Mouse (Mus musculus) hematopoietic stem cell, adult 5-6 weeks (primary cell): ENCODE measurements around the gene Arid1a. TPM values are rescaled to one million over a fixed set of nuclear protein-coding genes. Genes with fewer than 3 reads are reported as not detected.

ENCODE experiments used
- ATAC-seq, 2 experiments: fragments of 125-278 bp in 1 of 2; replicated peaks in 1 of 2; 2 replicates each; pipeline ENCODE4 v1.8.0; 2016 to 2017; ENCODE audit warnings: inconsistent platforms in 2 of 2, mild to moderate bottlenecking in 2 of 2, moderate number of reproducible peaks in 2 of 2, low read depth in 1 of 2, moderate TSS enrichment in 1 of 2; ENCODE audit not compliant: low FRiP score in 2 of 2, poor library complexity in 2 of 2, severe bottlenecking in 2 of 2, insufficient read depth in 1 of 2, low TSS enrichment in 1 of 2
- total RNA-seq: library from RNA; stranded (forward); fragments of 172-1452, 232-1000 nt; gene quantifications from 2 replicates; pipeline ENCODE4 v1.2.3, GENCODE M21; 2017

Gene Arid1a
- 40.4 and 47.2 TPM in 2 replicates for total RNA-seq

GRCm38 (mm10) chr4:133756514-133757268 lies at the start of gene Arid1a:
Arid1a (minus strand) TSS chr4:133756769.
- peak; percentile 63 to 69 for ATAC-seq

GRCm38 (mm10) chr4:133804401-133805263 lies 48.1 kb upstream of the Arid1a start:
- ATAC-seq, result peak; percentile 74 to 90

GRCm38 (mm10) chr4:133800589-133800988 lies 44.0 kb upstream of the Arid1a start:
- no peak for ATAC-seq

DNA sequence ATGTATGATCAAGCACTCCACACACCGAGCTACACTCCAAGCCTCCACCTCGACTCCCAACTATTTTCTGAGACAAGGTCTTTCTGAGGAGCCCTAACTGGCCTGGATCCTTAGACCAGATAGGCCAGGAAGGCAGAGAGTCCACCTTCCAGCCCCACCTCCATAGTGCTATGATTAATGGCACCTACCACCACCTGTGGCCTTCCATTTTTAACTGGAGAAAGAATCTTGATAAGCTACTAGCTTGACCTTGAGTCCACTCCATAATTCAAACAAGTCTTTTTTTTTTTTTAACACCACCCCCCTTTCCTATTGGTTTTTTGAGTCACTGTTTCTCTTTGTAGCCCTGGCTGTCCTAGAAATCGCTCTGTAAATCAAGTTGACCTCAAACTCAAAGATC lies 36.7 kb upstream of the Arid1a start:
- ATAC-seq, result no peak

GRCm38 (mm10) chr4:133774570-133775554 lies 18.3 kb upstream of the Arid1a start:
- peak; percentile 75 to 84 for ATAC-seq

DNA sequence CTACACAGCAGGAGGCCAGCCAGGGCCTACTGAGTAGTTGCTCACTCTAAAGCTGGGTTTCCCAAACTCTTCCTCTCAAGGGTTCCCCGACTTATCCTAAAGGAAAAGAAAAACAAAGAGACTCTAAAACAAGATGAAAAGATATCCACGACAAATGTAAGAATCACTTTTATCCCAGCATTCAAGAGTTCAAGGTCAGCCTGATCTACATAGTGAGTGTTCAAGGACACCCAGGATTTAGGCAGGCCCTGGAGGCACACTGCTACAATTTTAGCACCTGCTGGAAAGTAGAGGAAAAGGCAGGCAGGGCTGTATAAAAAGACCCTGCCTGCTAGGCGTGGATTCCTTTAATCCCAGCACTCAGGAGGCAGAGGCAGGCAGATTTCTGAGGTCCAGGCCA lies 12.6 kb upstream of the Arid1a start:
- no peak for ATAC-seq

DNA sequence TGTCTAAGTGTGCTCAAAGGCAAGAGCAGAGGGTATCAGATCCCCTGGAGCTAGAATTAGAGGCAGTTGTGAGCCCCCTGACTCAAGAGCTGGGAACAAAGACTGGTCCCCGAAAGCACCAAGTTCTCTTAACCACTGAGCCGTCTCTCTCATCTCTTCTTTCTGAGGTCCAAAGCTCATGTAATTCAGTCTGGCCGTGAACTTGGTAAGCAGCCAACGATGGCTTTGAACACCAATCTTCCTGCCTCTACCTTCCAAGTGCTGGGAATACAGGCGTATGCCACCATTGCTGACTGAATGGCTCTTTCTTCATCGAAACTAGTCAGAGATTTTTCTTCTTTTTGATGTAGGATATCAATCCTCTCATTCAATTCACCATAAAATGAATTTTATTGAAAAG lies 6.5 kb upstream of the Arid1a start:
- no peak for ATAC-seq

- ATAC-seq, result no peak
Measured at GRCm38 (mm10) chr4:133759659-133760058, 3.1 kb upstream of the Arid1a start.

- peak; percentile 61 to 74 for ATAC-seq
Measured at GRCm38 (mm10) chr4:133757269-133757835, 783 bp upstream of the Arid1a start.

DNA sequence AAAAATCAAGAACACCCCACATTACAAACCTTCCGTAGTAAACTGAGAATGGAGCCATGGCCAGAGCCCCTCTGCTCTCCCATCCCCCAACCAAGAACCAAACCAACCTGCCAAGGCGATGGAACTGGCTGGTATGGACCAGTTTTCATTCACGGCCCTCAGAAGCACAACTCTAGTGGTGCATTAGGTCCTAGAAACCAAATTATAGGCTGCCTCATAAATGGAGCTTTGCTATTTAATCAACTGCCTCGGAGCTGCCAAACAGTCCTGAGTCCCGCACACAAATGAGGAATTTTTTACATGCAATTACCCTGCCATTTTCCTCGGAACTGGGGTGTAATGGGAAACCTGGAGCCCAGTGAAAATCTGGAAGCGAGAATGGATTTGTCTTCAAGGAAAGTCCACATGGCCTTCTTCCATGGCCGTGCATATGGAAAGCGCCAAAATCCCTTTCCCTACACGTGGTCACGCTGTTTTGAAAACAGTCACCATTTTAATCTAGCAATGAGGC lies 653 bp downstream of the Arid1a start:
- no peak for ATAC-seq

- no peak for ATAC-seq
Measured at GRCm38 (mm10) chr4:133754871-133755765, 1.5 kb downstream of the Arid1a start.

- ATAC-seq, result peak; percentile 54 to 56
Measured at GRCm38 (mm10) chr4:133754238-133754637, 2.3 kb downstream of the Arid1a start.

DNA sequence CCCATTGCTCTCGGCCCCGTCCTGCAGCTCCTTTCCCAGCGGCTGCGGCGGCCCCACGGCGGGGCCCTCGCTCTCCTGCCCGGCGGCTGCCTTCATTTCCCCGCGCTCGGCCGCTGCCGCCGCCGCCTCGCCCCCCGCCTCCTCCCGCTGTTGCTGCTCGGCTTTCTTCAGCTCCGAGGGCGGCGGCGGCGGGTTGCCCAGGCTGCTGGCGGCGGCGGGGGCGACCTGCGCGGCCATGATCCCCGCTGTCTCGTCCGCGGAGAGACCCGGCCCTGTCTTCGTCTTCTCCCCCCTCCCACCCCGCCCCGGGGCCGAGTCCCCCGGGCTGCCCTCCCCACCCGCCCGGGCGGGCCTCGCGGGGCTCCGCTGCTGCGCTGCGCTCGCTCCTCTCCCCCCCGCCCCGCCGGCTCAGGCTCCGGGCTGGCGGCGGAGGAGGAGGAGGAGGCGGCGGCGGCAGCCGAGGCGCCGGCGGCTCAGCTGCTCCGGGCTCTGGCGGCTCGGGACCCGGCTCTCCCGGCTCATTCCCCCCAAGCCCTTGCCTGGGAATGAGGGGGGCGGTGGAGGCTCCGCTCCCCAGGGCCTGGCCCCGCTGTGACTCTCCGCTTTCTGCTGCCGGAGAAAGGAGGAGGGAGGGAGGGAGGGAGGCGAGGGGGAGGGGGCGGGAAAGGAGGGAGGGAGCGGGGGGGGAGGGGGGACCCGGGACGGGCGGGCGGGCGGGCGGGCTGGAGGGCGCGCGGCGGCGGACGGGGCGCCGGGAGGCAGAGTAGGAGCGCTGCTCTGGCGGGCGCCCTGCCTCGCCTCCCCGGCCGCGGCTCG lies 3.0 kb downstream of the Arid1a start:
- no peak for ATAC-seq

- ATAC-seq, result no peak
Measured at GRCm38 (mm10) chr4:133752449-133753374, 3.9 kb downstream of the Arid1a start.
